Mouse (Mus musculus) lung, adult 2 months (tissue): ENCODE data around the gene Gxylt1.

Experiments used
- CTCF ChIP-seq: fragments of 200-500 bp; IDR thresholded peaks from 2 replicates; pipeline ENCODE4 v1.5.1; 2011; ENCODE audit warnings: mild to moderate bottlenecking, low read length, control low read depth; ENCODE audit not compliant: insufficient read depth
- POLR2A ChIP-seq: fragments of 200-500 bp; IDR thresholded peaks from 2 replicates; pipeline ENCODE4 v1.6.1; 2011; ENCODE audit warnings: low read depth, mild to moderate bottlenecking, control low read depth, low read length, borderline replicate concordance; ENCODE audit errors: extremely low read depth

DNA sequence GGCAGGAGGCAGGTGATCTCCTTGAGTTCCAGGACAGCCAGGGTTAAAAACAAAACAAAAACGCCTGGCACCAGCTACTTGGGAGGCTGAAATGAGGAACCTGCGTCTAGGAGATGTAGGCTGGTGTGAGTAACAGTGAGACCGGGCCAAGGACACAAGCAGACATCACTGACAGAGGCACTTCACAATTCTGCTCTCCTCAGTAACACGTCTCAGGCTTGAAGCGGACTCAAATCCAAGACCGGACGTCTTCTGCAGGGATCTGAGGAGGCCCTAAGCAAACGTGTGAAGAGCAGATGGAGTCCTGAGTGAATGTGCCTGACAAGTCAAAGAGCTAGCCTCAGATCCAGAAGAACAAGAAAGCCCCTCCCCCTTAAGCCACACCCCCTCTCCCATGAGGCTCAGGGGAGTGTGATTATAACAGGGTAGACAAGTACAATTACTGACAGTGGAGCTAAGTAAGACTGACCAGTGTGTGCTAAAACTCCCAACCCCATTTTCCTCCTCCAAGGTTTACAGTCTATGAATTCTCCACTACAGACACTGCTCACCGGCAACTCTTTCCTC lies 4.6 kb downstream of the Gxylt1 start:
- TF ChIP-seq CTCF, result no peak
- TF ChIP-seq POLR2A, result no peak
